Mouse (Mus musculus) heart, adult 2 months (tissue): Measurements from ENCODE around the gene Asap2.

ENCODE experiments used
- CTCF ChIP-seq: fragments of 200-600 bp; IDR thresholded peaks from 2 replicates; pipeline ENCODE4 v1.8.1; 2022; ENCODE audit warnings: antibody characterized with exemption, mild to moderate bottlenecking, moderate library complexity
- POLR2A ChIP-seq: fragments of 200-500 bp; IDR thresholded peaks from 2 replicates; pipeline ENCODE4 v1.6.1; 2011; ENCODE audit warnings: mild to moderate bottlenecking, low read depth, low read length, control low read depth; ENCODE audit not compliant: insufficient read depth

GRCm38 (mm10) chr12:21247711-21248392 lies 257.6 kb downstream of the Asap2 start:
- TF ChIP-seq CTCF = no peak
- TF ChIP-seq POLR2A = no peak
